Mouse (Mus musculus) megakaryocyte progenitor cell, adult 5-6 weeks (primary cell): ENCODE data around the gene Olfr493. TPM values are rescaled to one million over a fixed set of nuclear protein-coding genes. Genes with fewer than 3 reads are reported as not detected.

Experiments used
- ATAC-seq: replicated peaks from 2 replicates; pipeline ENCODE4 v1.8.0; 2016; ENCODE audit warnings: mild to moderate bottlenecking, moderate TSS enrichment, inconsistent platforms; ENCODE audit not compliant: poor library complexity
- total RNA-seq, 2 experiments: library from RNA; stranded (forward) in 1 of 2; stranded (reverse) in 1 of 2; fragments of 157-497, 149-512 nt in 1 of 2; fragments of 200-1000 nt in 1 of 2; gene quantifications; 2 replicates each; pipeline versions ENCODE4 v1.2.3 to v1.2.4; 2015 to 2017

The Olfr493 gene
- total RNA-seq (2015), result not detected in 2 replicates
- not detected in 2 replicates for total RNA-seq (2017)

DNA sequence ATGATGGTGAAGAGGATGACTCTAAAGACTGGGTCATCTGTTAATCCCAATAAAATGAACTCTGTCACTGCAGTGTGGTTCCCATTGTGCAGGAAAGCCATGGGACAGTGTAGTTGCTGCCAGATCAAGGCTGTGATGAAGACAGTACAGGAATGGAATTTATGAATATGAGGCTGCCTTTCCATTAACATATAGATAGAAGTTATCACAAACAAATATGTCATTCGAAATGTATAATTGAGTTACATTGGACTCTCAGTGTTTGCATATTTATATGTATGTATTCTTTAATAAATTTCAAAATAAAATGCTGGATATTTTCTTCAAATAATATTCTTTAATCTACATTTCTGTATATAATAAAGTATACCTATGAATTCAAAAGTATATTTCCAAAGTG is at the start of gene Olfr493:
Gene Olfr493, minus strand, starts transcription at position 101 of the 400 bp plus-strand sequence.
- no peak for ATAC-seq

DNA sequence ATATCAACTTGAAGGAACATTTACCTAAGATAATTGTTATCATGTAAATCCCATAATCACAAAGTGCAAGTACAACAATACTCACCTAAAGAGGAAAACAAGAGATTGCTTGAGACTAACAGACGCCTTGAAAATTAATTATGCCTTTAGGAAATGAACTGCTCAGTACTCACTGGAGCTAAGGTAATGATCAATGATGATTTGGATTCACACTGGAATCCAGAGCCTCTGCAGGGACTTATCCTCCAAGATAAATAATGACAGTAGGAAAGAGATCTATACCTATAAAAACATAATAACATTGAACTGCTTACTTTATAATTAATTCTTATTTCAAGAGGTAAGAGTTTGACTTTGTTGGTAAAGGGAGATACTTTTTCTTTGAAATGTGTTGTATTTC is 46.1 kb upstream of the Olfr493 start, which contains the start of gene Olfr495:
Gene Olfr495, plus strand, starts transcription at position 301 of the 400 bp plus-strand sequence.
- no peak for ATAC-seq

DNA sequence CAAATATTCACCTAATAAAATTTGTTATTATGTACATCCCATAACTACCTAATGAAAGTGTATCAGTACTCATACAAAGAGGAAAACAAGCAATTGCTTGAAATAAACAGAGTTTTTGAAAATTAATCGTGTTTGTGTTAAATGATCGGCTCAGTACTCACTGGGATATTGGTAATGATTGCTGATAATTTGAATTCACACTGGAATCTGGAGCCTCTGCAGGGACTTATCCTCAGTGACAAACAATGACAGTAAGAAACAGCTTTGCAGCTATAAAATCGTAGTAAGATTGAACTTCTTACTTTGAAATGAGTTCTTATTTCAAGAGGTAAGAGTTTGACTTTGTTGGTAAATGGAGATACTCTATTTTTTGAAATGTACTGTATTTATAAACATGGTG is 18.3 kb upstream of the Olfr493 start, which contains the start of gene Olfr494:
Gene Olfr494, plus strand, starts transcription at position 301 of the 400 bp plus-strand sequence.
- no peak for ATAC-seq

DNA sequence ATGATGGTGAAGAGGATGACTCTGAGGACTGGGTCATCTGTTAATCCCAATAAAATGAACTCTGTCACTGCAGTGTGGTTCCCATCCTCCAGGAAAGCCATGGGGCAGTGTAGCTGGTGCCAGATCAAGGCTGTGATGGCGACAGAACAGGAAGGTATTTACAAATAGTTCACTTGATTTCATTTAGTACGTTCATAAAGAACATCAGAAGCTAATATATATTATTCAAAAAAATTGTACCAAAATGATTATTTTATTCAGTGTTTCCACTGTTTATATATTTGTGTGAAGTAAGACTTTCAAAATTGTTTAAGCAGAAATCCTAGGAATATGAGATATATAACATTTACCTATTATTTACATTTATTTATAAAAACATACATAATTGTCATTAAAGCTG is 23.2 kb downstream of the Olfr493 start, which contains the start of gene Olfr492:
Gene Olfr492, minus strand, starts transcription at position 101 of the 400 bp plus-strand sequence.
- no peak for ATAC-seq

DNA sequence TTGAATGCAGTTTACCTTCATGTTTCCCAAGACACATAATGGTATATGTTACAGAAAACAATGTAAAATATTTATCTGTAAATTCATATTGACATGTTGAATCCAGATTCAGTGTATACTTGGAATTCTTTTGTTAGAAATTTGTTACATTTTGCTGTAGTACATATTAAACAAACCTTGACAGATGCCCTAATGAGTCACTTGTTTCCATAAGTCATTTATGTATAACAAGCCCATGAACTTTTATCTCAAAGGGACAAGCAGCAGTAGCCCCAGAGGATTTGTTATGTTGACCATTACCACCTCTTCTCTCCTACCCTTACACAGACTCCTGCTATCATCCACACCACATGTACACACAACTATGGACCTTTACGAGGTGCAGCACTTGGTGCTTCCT is 33.6 kb downstream of the Olfr493 start, which contains the start of gene Olfr491:
Gene Olfr491, plus strand, starts transcription at position 301 of the 400 bp plus-strand sequence.
- no peak for ATAC-seq

Other genes starting within 250 kb of the Olfr493 start
- not detected in 2 replicates for gene Olfr482, start 249.4 kb downstream of the Olfr493 start, total RNA-seq (2015)
- 0.04 TPM in 1 of 2 replicates, not detected in the other for gene Olfr482, start 249.4 kb downstream of the Olfr493 start, total RNA-seq (2017)
- not detected in 2 replicates for gene Olfr483, start 246.1 kb downstream of the Olfr493 start, total RNA-seq (2015)
- not detected in 2 replicates for gene Olfr483, start 246.1 kb downstream of the Olfr493 start, total RNA-seq (2017)
- not detected in 2 replicates for gene Olfr484, start 219.5 kb downstream of the Olfr493 start, total RNA-seq (2015)
- gene Olfr484, start 219.5 kb downstream of the Olfr493 start, total RNA-seq (2017), result not detected in 2 replicates
- gene Olfr485, start 187.1 kb downstream of the Olfr493 start, total RNA-seq (2015), result not detected in 2 replicates
- not detected in 2 replicates for gene Olfr485, start 187.1 kb downstream of the Olfr493 start, total RNA-seq (2017)
- not detected in 2 replicates for gene Olfr486, start 174.2 kb downstream of the Olfr493 start, total RNA-seq (2015)
- gene Olfr486, start 174.2 kb downstream of the Olfr493 start, total RNA-seq (2017), result not detected in 2 replicates
- not detected in 2 replicates for gene Olfr487, start 132.3 kb downstream of the Olfr493 start, total RNA-seq (2015)
- not detected in 2 replicates for gene Olfr487, start 132.3 kb downstream of the Olfr493 start, total RNA-seq (2017)
- not detected in 2 replicates for gene Olfr488, start 88.6 kb downstream of the Olfr493 start, total RNA-seq (2015)
- not detected in 2 replicates for gene Olfr488, start 88.6 kb downstream of the Olfr493 start, total RNA-seq (2017)
- not detected in 2 replicates for gene Olfr490, start 58.0 kb downstream of the Olfr493 start, total RNA-seq (2015)
- gene Olfr490, start 58.0 kb downstream of the Olfr493 start, total RNA-seq (2017), result not detected in 2 replicates
- gene Olfr491, start 33.5 kb downstream of the Olfr493 start, total RNA-seq (2015), result not detected in 2 replicates
- not detected in 2 replicates for gene Olfr491, start 33.5 kb downstream of the Olfr493 start, total RNA-seq (2017)
- gene Olfr492, start 23.3 kb downstream of the Olfr493 start, total RNA-seq (2015), result not detected in 2 replicates
- not detected in 2 replicates for gene Olfr492, start 23.3 kb downstream of the Olfr493 start, total RNA-seq (2017)
- not detected in 2 replicates for gene Olfr494, start 18.4 kb upstream of the Olfr493 start, total RNA-seq (2015)
- gene Olfr494, start 18.4 kb upstream of the Olfr493 start, total RNA-seq (2017), result not detected in 2 replicates
- not detected in 2 replicates for gene Olfr495, start 46.2 kb upstream of the Olfr493 start, total RNA-seq (2015)
- not detected in 2 replicates for gene Olfr495, start 46.2 kb upstream of the Olfr493 start, total RNA-seq (2017)
- gene Olfr497, start 73.4 kb upstream of the Olfr493 start, total RNA-seq (2015), result not detected in 2 replicates
- gene Olfr497, start 73.4 kb upstream of the Olfr493 start, total RNA-seq (2017), result not detected in 2 replicates
- not detected in 2 replicates for gene Olfr498, start 118.3 kb upstream of the Olfr493 start, total RNA-seq (2015)
- not detected in 2 replicates for gene Olfr498, start 118.3 kb upstream of the Olfr493 start, total RNA-seq (2017)
- not detected in 2 replicates for gene Olfr502, start 178.1 kb upstream of the Olfr493 start, total RNA-seq (2015)
- gene Olfr502, start 178.1 kb upstream of the Olfr493 start, total RNA-seq (2017), result not detected in 2 replicates
- gene Olfr503, start 197.5 kb upstream of the Olfr493 start, total RNA-seq (2015), result not detected in 2 replicates
- gene Olfr503, start 197.5 kb upstream of the Olfr493 start, total RNA-seq (2017), result not detected in 2 replicates
- gene Olfr504, start 218.8 kb upstream of the Olfr493 start, total RNA-seq (2015), result not detected in 2 replicates
- gene Olfr504, start 218.8 kb upstream of the Olfr493 start, total RNA-seq (2017), result not detected in 2 replicates